Mouse (Mus musculus): ENCODE data around the gene Frat1.

The Frat1 gene

GRCm38 (mm10) chr19:41816915-41817314 is 12.9 kb upstream of the Frat1 start:
- DNase-seq (ENCODE audit: low read depth, low spot score), result no peak

- DNase-seq (ENCODE audit: low read depth, low spot score), result no peak
Observed at GRCm38 (mm10) chr19:41817325-41817724, 12.4 kb upstream of the Frat1 start.

GRCm38 (mm10) chr19:41818749-41819148 is 11.0 kb upstream of the Frat1 start:
- no peak for DNase-seq (ENCODE audit: low read depth, low spot score)

- DNase-seq (ENCODE audit: low read depth, low spot score), result no peak
Observed at GRCm38 (mm10) chr19:41821436-41821835, 8.3 kb upstream of the Frat1 start.

- no peak for DNase-seq (ENCODE audit: low read depth, low spot score)
Observed at GRCm38 (mm10) chr19:41822589-41822988, 7.2 kb upstream of the Frat1 start.

- no peak for DNase-seq (ENCODE audit: low read depth, low spot score)
Observed at GRCm38 (mm10) chr19:41824950-41825349, 4.8 kb upstream of the Frat1 start.

GRCm38 (mm10) chr19:41826529-41826928 is 3.2 kb upstream of the Frat1 start:
- no peak for DNase-seq (ENCODE audit: low read depth, low spot score)

GRCm38 (mm10) chr19:41828941-41829340 is 829 bp upstream of the Frat1 start:
- DNase-seq (ENCODE audit: low read depth, low spot score), result no peak

GRCm38 (mm10) chr19:41830106-41831031 is 599 bp downstream of the Frat1 start:
- DNase-seq (ENCODE audit: low read depth, low spot score), result no peak

GRCm38 (mm10) chr19:41831101-41831570 is 1.4 kb downstream of the Frat1 start:
- DNase-seq (ENCODE audit: low read depth, low spot score), result no peak

- DNase-seq (ENCODE audit: low read depth, low spot score), result no peak
Observed at GRCm38 (mm10) chr19:41831718-41832391, 2.1 kb downstream of the Frat1 start.

GRCm38 (mm10) chr19:41832501-41833201 is 2.9 kb downstream of the Frat1 start:
- no peak for DNase-seq (ENCODE audit: low read depth, low spot score)

GRCm38 (mm10) chr19:41835407-41835806 is 5.6 kb downstream of the Frat1 start:
- no peak for DNase-seq (ENCODE audit: low read depth, low spot score)

GRCm38 (mm10) chr19:41835816-41836215 is 6.0 kb downstream of the Frat1 start:
- DNase-seq (ENCODE audit: low read depth, low spot score), result no peak

GRCm38 (mm10) chr19:41836719-41837118 is 6.9 kb downstream of the Frat1 start:
- DNase-seq (ENCODE audit: low read depth, low spot score), result no peak

GRCm38 (mm10) chr19:41837194-41837916 is 7.6 kb downstream of the Frat1 start:
- no peak for DNase-seq (ENCODE audit: low read depth, low spot score)

GRCm38 (mm10) chr19:41837917-41838261 is 8.1 kb downstream of the Frat1 start:
- DNase-seq (ENCODE audit: low read depth, low spot score), result no peak

- DNase-seq (ENCODE audit: low read depth, low spot score), result no peak
Observed at GRCm38 (mm10) chr19:41838808-41839207, 9.0 kb downstream of the Frat1 start.

GRCm38 (mm10) chr19:41839685-41840084 is 9.9 kb downstream of the Frat1 start:
- no peak for DNase-seq (ENCODE audit: low read depth, low spot score)

GRCm38 (mm10) chr19:41841105-41841750 is 11.5 kb downstream of the Frat1 start:
- DNase-seq (ENCODE audit: low read depth, low spot score), result no peak

- DNase-seq (ENCODE audit: low read depth, low spot score), result no peak
Observed at GRCm38 (mm10) chr19:41842196-41842595, 12.4 kb downstream of the Frat1 start.
